Mouse (Mus musculus): ENCODE measurements around the gene Ddhd1. TPM values are rescaled to one million over a fixed set of nuclear protein-coding genes. Genes with fewer than 3 reads are reported as not detected.

The Ddhd1 gene
- polyA plus RNA-seq, 1 experiment from 2014 or later: 34.1 TPM

DNA sequence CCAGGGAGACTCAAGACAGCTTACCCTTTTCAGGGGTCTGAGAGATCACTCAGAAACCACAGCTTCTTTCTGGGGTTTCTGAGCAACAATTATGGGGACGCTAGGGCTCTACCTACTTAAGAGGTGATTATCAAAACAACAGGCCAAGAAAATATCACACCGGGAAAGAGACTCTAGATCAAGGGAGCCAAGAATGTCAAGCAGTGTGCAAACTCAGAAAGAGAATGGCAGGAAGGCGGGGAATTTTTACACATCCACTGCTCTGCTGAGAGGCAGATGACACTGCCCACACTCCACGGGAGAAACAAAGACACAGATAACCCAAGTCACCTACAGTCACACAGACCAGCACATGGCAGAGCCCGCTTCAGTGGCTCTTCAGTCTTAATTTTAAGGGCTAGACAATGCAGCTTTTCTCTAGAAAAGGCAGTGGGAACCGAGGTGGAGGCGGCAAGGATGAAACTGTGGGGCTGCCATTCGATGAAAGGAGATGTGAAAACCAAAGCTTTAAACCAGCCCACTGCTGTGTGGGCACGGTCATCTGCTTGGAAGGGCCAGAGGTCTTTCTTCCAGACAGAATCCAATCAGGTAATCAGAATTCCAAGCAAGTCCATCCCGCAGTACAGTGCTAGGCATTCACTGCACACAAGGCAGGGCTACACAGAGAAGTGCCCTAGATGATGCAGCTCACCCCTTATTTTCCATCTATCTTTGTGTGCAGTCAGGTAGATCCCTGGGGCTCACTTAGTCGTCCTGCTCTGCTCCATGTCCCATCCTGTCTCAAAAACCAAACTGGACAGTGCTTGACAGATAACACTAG lies 8.7 kb downstream of the Ddhd1 start:
- no peak overlapping the region for H3K27ac ChIP-seq (ENCODE audit: low read depth, low read length)
- H3K36me3 ChIP-seq (ENCODE audit: control insufficient read depth, insufficient read depth, low read length): no peaks in the 10 kb centered on the region
- H3K9ac ChIP-seq (replicated peaks; ENCODE audit: low read depth, low read length): no peak overlapping the region
- WGBS: 44% methylated on average over 11 of the region's 11 CpGs
- H3K4me3 ChIP-seq (ENCODE audit: low read depth, low read length): no peak overlapping the region
- no peaks in the 10 kb centered on the region for H3K27me3 ChIP-seq (ENCODE audit: control insufficient read depth, insufficient read depth, low read length)
- H3K4me2 ChIP-seq (ENCODE audit: low read depth, low read length): no peak overlapping the region
- peaks cover 11% of the 10 kb centered on the region; the same call in 1 of the 2 replicates for H3K4me1 ChIP-seq (ENCODE audit: control insufficient read depth, insufficient read depth, low read length)
- no peaks in the 10 kb centered on the region for H3K9me3 ChIP-seq (ENCODE audit: control insufficient read depth, low read length)
- ATAC-seq (ENCODE audit: low read depth): peak; percentile 11; the same call in 1 of the 2 replicates

DNA sequence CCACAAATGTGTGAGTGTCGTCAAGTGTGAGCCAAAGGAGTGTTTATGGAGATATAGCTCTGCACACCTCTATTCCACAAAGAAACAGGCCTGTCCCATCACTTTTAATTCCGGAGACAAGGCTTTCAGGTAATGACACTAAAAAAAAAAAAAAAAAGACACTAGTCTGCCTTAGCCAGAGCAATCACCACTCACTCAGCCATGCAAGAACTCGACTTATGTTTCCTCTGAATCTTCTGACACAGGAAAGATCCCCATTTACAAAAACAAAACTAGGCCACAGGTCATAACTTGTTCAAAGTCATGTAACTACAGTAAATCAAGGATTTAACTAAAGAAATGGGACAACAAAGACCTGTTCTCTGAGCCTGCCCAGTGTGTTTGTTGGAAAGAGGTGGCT lies 9.8 kb downstream of the Ddhd1 start:
- 82% methylated on average over 3 of the region's 3 CpGs for WGBS
- no peak overlapping the region for H3K27ac ChIP-seq (ENCODE audit: low read depth, low read length)
- H3K4me3 ChIP-seq (ENCODE audit: low read depth, low read length): no peak overlapping the region
- no peaks in the 10 kb centered on the region for H3K36me3 ChIP-seq (ENCODE audit: control insufficient read depth, insufficient read depth, low read length)
- ATAC-seq (ENCODE audit: low read depth): no peak
- no peaks in the 10 kb centered on the region for H3K9me3 ChIP-seq (ENCODE audit: control insufficient read depth, low read length)
- no peak overlapping the region for H3K4me2 ChIP-seq (ENCODE audit: low read depth, low read length)
- H3K4me1 ChIP-seq (ENCODE audit: control insufficient read depth, insufficient read depth, low read length): peaks cover 11% of the 10 kb centered on the region
- H3K9ac ChIP-seq (replicated peaks; ENCODE audit: low read depth, low read length): no peak overlapping the region
- H3K27me3 ChIP-seq (ENCODE audit: control insufficient read depth, insufficient read depth, low read length): no peaks in the 10 kb centered on the region

DNA sequence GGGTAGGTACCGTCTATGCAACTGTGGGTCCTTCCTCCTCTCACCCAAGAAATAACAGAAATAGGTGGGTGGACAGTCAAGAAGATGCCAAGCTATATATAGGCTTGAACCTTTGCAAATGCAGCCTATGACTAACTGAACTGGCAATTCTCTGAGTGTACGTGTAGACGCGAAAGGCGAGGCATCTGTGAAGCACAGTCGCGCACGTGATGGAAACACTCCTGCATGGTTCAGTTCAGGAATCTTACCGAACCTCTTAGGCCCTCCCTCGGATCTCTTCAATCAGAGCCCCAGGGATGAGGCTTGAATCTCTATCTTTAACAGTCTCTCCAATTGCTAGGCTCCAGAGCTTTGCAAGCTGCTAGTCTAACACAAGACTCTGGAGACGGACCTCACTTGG lies 10.3 kb downstream of the Ddhd1 start:
- Histone ChIP-seq H3K9ac (replicated peaks; ENCODE audit: low read depth, low read length) (no peak overlapping the region), H3K36me3 (ENCODE audit: control insufficient read depth, insufficient read depth, low read length) (no peaks in the 10 kb centered on the region), H3K27me3 (ENCODE audit: control insufficient read depth, insufficient read depth, low read length) (no peaks in the 10 kb centered on the region), H3K4me3 (ENCODE audit: low read depth, low read length) (no peak overlapping the region), H3K4me2 (ENCODE audit: low read depth, low read length) (no peak overlapping the region), H3K27ac (ENCODE audit: low read depth, low read length) (no peak overlapping the region), H3K9me3 (ENCODE audit: control insufficient read depth, low read length) (no peaks in the 10 kb centered on the region), H3K4me1 (ENCODE audit: control insufficient read depth, insufficient read depth, low read length) (peaks cover 7% of the 10 kb centered on the region)
- 97% methylated on average over 11 of the region's 11 CpGs for WGBS
- ATAC-seq (ENCODE audit: low read depth): no peak

DNA sequence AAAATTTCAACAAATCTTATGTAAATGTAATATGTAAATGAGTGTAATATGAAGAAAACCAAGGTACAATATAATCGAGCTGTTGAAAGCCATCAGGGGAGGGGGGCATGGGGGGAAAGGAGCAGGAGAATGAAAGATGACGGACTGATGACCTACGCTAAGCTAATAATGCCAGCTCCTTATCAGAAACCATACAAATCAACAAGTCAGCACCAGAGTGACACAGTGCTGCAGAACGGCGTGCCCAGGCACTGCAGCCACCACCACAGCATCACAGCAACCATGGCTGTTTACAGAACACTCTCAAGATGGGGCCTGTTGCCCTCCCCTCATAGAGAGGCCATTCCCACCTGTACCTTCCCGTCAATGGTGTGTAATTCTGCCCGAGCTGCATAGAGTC lies 10.8 kb downstream of the Ddhd1 start:
- Histone ChIP-seq H3K36me3 (ENCODE audit: control insufficient read depth, insufficient read depth, low read length) (no peaks in the 10 kb centered on the region), H3K9me3 (ENCODE audit: control insufficient read depth, low read length) (no peaks in the 10 kb centered on the region), H3K9ac (replicated peaks; ENCODE audit: low read depth, low read length) (no peak overlapping the region), H3K27me3 (ENCODE audit: control insufficient read depth, insufficient read depth, low read length) (no peaks in the 10 kb centered on the region), H3K27ac (ENCODE audit: low read depth, low read length) (no peak overlapping the region), H3K4me3 (ENCODE audit: low read depth, low read length) (no peak overlapping the region), H3K4me1 (ENCODE audit: control insufficient read depth, insufficient read depth, low read length) (peaks cover 4% of the 10 kb centered on the region), H3K4me2 (ENCODE audit: low read depth, low read length) (no peak overlapping the region)
- no peak for ATAC-seq (ENCODE audit: low read depth)
- 88% methylated on average over 7 of the region's 7 CpGs for WGBS

DNA sequence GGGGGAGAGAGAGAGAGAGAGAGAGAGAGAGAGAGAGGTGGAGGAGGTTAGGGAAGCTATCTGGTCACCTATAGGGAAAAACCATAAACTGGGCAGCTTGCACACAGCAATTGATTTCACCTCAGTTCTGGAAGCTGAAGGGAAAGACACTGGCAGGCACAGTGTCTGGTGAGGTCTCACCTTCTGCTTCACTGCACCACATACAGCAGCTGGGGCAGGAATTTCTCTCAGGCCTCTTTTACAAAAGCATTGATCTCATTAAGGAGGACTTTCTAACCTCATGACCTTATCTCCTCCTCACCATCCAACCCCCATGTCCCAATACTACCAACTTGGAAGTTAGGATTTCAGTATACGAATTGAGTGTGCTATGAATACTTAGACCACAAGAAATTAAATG lies 13.2 kb downstream of the Ddhd1 start:
- Histone ChIP-seq H3K9me3 (ENCODE audit: control insufficient read depth, low read length) (no peaks in the 10 kb centered on the region), H3K27me3 (ENCODE audit: control insufficient read depth, insufficient read depth, low read length) (no peaks in the 10 kb centered on the region), H3K9ac (replicated peaks; ENCODE audit: low read depth, low read length) (no peak overlapping the region), H3K4me1 (ENCODE audit: control insufficient read depth, insufficient read depth, low read length) (no peaks in the 10 kb centered on the region; the same call in 1 of the 2 replicates), H3K27ac (ENCODE audit: low read depth, low read length) (no peak overlapping the region), H3K36me3 (ENCODE audit: control insufficient read depth, insufficient read depth, low read length) (no peaks in the 10 kb centered on the region), H3K4me2 (ENCODE audit: low read depth, low read length) (no peak overlapping the region; the same call in 1 of the 2 replicates), H3K4me3 (ENCODE audit: low read depth, low read length) (no peak overlapping the region)
- no peak for ATAC-seq (ENCODE audit: low read depth)
- 35% methylated on average over 1 of the region's 1 CpGs for WGBS

DNA sequence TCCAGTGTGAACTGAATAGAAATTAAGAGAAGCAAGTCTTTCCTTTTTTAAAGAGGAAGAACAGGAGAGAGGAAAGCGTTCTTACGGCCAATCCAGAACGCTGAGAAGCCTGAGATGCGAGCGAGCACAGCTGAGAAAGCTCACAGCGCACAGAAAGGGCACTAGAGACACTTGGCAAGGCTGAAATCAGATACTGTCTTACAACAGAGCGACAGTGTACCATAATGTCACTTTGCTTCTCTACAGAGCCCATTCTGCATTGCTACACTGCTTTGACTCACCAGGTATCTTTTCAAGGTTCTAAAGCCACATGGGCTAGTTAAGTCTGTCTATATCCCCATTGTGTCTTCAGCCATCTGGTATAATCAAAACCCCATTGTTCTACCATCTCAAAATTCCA lies 13.7 kb downstream of the Ddhd1 start:
- Histone ChIP-seq H3K4me2 (ENCODE audit: low read depth, low read length) (peak overlapping the region; percentile 0; the same call in 1 of the 2 replicates), H3K4me3 (ENCODE audit: low read depth, low read length) (no peak overlapping the region), H3K4me1 (ENCODE audit: control insufficient read depth, insufficient read depth, low read length) (no peaks in the 10 kb centered on the region; the same call in 1 of the 2 replicates), H3K27ac (ENCODE audit: low read depth, low read length) (peak overlapping the region; percentile 60), H3K27me3 (ENCODE audit: control insufficient read depth, insufficient read depth, low read length) (no peaks in the 10 kb centered on the region), H3K9me3 (ENCODE audit: control insufficient read depth, low read length) (no peaks in the 10 kb centered on the region), H3K9ac (replicated peaks; ENCODE audit: low read depth, low read length) (no peak overlapping the region), H3K36me3 (ENCODE audit: control insufficient read depth, insufficient read depth, low read length) (no peaks in the 10 kb centered on the region)
- WGBS: 46% methylated on average over 7 of the region's 7 CpGs
- ATAC-seq (ENCODE audit: low read depth): no peak

DNA sequence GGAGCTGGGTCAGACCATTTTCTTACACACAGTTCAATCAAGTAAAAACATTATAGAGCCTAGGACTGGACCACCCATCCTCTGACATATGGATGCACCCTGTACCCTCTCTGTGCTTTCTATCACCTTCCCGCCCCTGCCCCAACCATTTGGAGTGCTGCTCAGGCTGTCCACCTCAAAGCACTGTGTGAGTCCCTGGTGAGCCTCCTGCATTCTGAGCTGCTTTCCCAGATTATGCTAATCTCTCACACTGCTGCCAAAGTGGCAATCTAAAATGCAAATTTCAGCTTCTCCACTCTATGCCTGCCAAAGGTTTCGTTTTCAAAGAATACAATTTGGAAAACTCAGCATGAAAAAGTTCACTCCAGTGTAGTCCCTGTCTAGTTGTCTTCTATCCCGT lies 14.5 kb downstream of the Ddhd1 start:
- Histone ChIP-seq H3K4me1 (ENCODE audit: control insufficient read depth, insufficient read depth, low read length) (no peaks in the 10 kb centered on the region; the same call in 1 of the 2 replicates), H3K36me3 (ENCODE audit: control insufficient read depth, insufficient read depth, low read length) (no peaks in the 10 kb centered on the region), H3K27ac (ENCODE audit: low read depth, low read length) (peak overlapping the region; percentile 60), H3K9ac (replicated peaks; ENCODE audit: low read depth, low read length) (no peak overlapping the region), H3K4me2 (ENCODE audit: low read depth, low read length) (peak overlapping the region; percentile 0; the same call in 1 of the 2 replicates), H3K4me3 (ENCODE audit: low read depth, low read length) (no peak overlapping the region), H3K9me3 (ENCODE audit: control insufficient read depth, low read length) (no peaks in the 10 kb centered on the region), H3K27me3 (ENCODE audit: control insufficient read depth, insufficient read depth, low read length) (no peaks in the 10 kb centered on the region)
- WGBS: 31% methylated on average over 3 of the region's 3 CpGs
- peak; percentile 71; the same call in 1 of the 2 replicates for ATAC-seq (ENCODE audit: low read depth)

DNA sequence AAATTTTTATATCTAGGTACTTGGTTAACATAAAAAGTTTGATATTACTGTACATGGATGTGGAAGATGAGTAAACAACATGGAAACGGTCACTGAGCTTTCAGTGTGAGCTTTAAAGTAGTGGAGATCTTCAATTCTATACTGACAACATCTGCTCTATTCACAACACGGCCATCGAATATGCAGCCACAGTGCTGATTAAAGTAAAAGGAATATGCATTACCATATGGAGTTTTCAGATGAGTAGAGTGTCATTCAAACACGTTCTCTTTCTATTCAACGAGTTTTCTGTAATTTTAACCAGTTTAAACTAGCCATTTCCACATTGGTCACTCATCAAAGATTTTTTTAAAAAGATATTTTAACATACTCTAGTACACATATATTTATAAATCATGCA lies 15.1 kb downstream of the Ddhd1 start:
- ATAC-seq (ENCODE audit: low read depth): no peak
- WGBS: 65% methylated on average over 5 of the region's 5 CpGs
- H3K4me2 ChIP-seq (ENCODE audit: low read depth, low read length): no peak overlapping the region

DNA sequence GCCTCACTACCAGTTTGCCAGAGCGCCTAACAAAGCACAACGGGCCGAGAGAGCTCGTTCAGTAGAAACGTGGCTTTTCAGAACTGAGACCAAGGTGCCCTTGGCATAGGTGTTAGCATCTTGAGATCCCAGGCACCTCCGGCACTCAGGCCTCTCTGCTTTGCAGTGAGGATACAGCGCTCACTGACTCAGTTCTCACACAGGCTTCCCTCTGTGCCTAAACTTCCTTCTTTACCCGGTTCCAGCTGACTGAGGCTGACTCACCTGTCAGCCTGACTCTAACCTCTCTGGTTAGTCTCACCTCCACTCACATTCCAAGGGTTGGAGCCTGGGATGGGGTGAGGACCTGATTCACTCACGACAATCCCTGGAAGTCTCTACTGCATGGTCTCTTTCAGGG lies 15.7 kb downstream of the Ddhd1 start:
- no peak overlapping the region for H3K9ac ChIP-seq (replicated peaks; ENCODE audit: low read depth, low read length)
- no peaks in the 10 kb centered on the region for H3K36me3 ChIP-seq (ENCODE audit: control insufficient read depth, insufficient read depth, low read length)
- 84% methylated on average over 9 of the region's 9 CpGs for WGBS
- no peak overlapping the region for H3K4me3 ChIP-seq (ENCODE audit: low read depth, low read length)
- H3K4me2 ChIP-seq (ENCODE audit: low read depth, low read length): no peak overlapping the region
- 0 out of 2 replicates have a peak overlapping the region, but pooled peaks have one; percentile 4 for H3K27ac ChIP-seq (ENCODE audit: low read depth, low read length)
- H3K9me3 ChIP-seq (ENCODE audit: control insufficient read depth, low read length): no peaks in the 10 kb centered on the region
- no peaks in the 10 kb centered on the region; the same call in 1 of the 2 replicates for H3K4me1 ChIP-seq (ENCODE audit: control insufficient read depth, insufficient read depth, low read length)
- no peaks in the 10 kb centered on the region for H3K27me3 ChIP-seq (ENCODE audit: control insufficient read depth, insufficient read depth, low read length)
- no peak for ATAC-seq (ENCODE audit: low read depth)

More for the DNA sequence above, 15.1 kb downstream of the Ddhd1 start:
- Histone ChIP-seq H3K9ac (replicated peaks; ENCODE audit: low read depth, low read length) (no peak overlapping the region), H3K9me3 (ENCODE audit: control insufficient read depth, low read length) (no peaks in the 10 kb centered on the region), H3K4me3 (ENCODE audit: low read depth, low read length) (no peak overlapping the region), H3K4me1 (ENCODE audit: control insufficient read depth, insufficient read depth, low read length) (no peaks in the 10 kb centered on the region; the same call in 1 of the 2 replicates), H3K27ac (ENCODE audit: low read depth, low read length) (no peak overlapping the region), H3K36me3 (ENCODE audit: control insufficient read depth, insufficient read depth, low read length) (no peaks in the 10 kb centered on the region), H3K27me3 (ENCODE audit: control insufficient read depth, insufficient read depth, low read length) (no peaks in the 10 kb centered on the region)
